Mouse (Mus musculus): Measurements from ENCODE around the gene Bmp6.

GRCm38 (mm10) chr13:38501314-38501713 lies 156.4 kb downstream of the Bmp6 start:
- TF ChIP-seq CTCF (conservative IDR thresholded peaks at IDR 0.05; ENCODE audit: insufficient read depth, insufficient read length, low read depth, low read length) (no peak), POLR2A (IDR thresholded peaks at IDR 0.05; ENCODE audit: low read depth, low read length) (no peak)
